Mouse (Mus musculus) CH12.LX (cell line): ENCODE data around the gene Pax1. TPM values are rescaled to one million over a fixed set of nuclear protein-coding genes. Genes with fewer than 3 reads are reported as not detected.

Source experiments
- DNase-seq: peaks from one replicate; pipeline ENCODE4 v3.0.0-alpha.2; 2013; ENCODE audit errors: extremely low read depth
- H3K27ac ChIP-seq: 2 replicates; pipeline ENCODE4 v1.5.1; 2012; ENCODE audit warnings: low read depth, mild to moderate bottlenecking, control low read depth, moderate library complexity; ENCODE audit not compliant: insufficient read depth
- H3K27me3 ChIP-seq: replicated peaks from 2 replicates; pipeline ENCODE3; 2012; ENCODE audit warnings: inconsistent platforms
- H3K36me3 ChIP-seq, 2 experiments: replicated peaks in 1 of 2; 2 replicates each; pipeline versions ENCODE3 to v1.6.1; 2012; ENCODE audit warnings: inconsistent platforms in 1 of 2, low read length in 1 of 2, mild to moderate bottlenecking in 1 of 2, mixed read lengths in 1 of 2, moderate library complexity in 1 of 2; ENCODE audit not compliant: control insufficient read depth in 1 of 2, insufficient read depth in 1 of 2
- H3K4me1 ChIP-seq, 2 experiments: 2 replicates each; pipeline ENCODE4 v1.6.1; 2012; ENCODE audit warnings: inconsistent platforms in 1 of 2, moderate library complexity in 1 of 2; ENCODE audit not compliant: insufficient read depth in 2 of 2, control insufficient read depth in 1 of 2
- H3K4me2 ChIP-seq: 2 replicates; pipeline ENCODE4 v1.6.1; 2012; ENCODE audit warnings: low read depth, mild to moderate bottlenecking, control low read depth; ENCODE audit not compliant: poor library complexity, insufficient read depth, severe bottlenecking
- H3K4me3 ChIP-seq, 3 experiments: fragments of 150-350 bp in 1 of 3; sonication (generic) in 1 of 3; replicated peaks in 1 of 3; 2 replicates each; pipeline versions ENCODE3 to v1.5.1; 2011 to 2012; ENCODE audit warnings: low read depth in 2 of 3, low read length in 2 of 3, mild to moderate bottlenecking in 2 of 3, moderate library complexity in 2 of 3, control low read depth in 1 of 3, improper control_type of control experiment in 1 of 3, inconsistent platforms in 1 of 3, mixed read lengths in 1 of 3; ENCODE audit not compliant: poor library complexity in 1 of 3
- H3K79me2 ChIP-seq: replicated peaks from 2 replicates; pipeline ENCODE4 v1.6.1; 2012; ENCODE audit warnings: mild to moderate bottlenecking, moderate library complexity; ENCODE audit not compliant: control insufficient read depth, poor library complexity, insufficient read depth, severe bottlenecking; ENCODE audit errors: extremely low read depth
- H3K9ac ChIP-seq: 2 replicates; pipeline ENCODE4 v1.6.1; 2012; ENCODE audit warnings: low read depth, mild to moderate bottlenecking, control low read depth, moderate library complexity; ENCODE audit not compliant: insufficient read depth
- H3K9me3 ChIP-seq: replicated peaks from 2 replicates; pipeline ENCODE3; 2012; ENCODE audit warnings: low read length, inconsistent platforms, mixed read lengths
- CHD2 ChIP-seq: IDR thresholded peaks from 2 replicates; pipeline ENCODE4 v1.6.1; 2011; ENCODE audit warnings: low read length, improper control_type of control experiment
- E2F4 ChIP-seq: IDR thresholded peaks from 2 replicates; pipeline ENCODE4 v1.6.1; 2011; ENCODE audit warnings: low read depth, low read length, improper control_type of control experiment; ENCODE audit not compliant: insufficient replicate concordance
- EP300 ChIP-seq: IDR thresholded peaks from 2 replicates; pipeline ENCODE4 v1.6.1; 2011; ENCODE audit warnings: low read length, improper control_type of control experiment
- GABPA ChIP-seq: IDR thresholded peaks from 2 replicates; pipeline ENCODE4 v1.6.1; 2012; ENCODE audit warnings: low read depth, low read length, improper control_type of control experiment, inconsistent platforms; ENCODE audit not compliant: insufficient replicate concordance
- IRF4 ChIP-seq: IDR thresholded peaks from 2 replicates; pipeline ENCODE4 v1.6.1; 2014; ENCODE audit warnings: low read depth, mild to moderate bottlenecking, inconsistent platforms, low read length, improper control_type of control experiment
- JUN ChIP-seq: IDR thresholded peaks from 2 replicates; pipeline ENCODE4 v1.6.1; 2011; ENCODE audit warnings: low read depth, mild to moderate bottlenecking, low read length, improper control_type of control experiment, moderate library complexity; ENCODE audit not compliant: insufficient read depth
- JUND ChIP-seq: conservative IDR thresholded peaks from 2 replicates; pipeline ENCODE4 v1.6.1; 2011; ENCODE audit warnings: low read depth, low read length, improper control_type of control experiment
- KAT2A ChIP-seq: IDR thresholded peaks from 2 replicates; pipeline ENCODE4 v1.6.1; 2012; ENCODE audit warnings: low read length, improper control_type of control experiment, inconsistent platforms; ENCODE audit not compliant: insufficient replicate concordance
- MAFK ChIP-seq: IDR thresholded peaks from 2 replicates; pipeline ENCODE4 v1.6.1; 2011; ENCODE audit warnings: low read length, improper control_type of control experiment; ENCODE audit not compliant: insufficient replicate concordance
- MAZ ChIP-seq: IDR thresholded peaks from 2 replicates; pipeline ENCODE4 v1.6.1; 2012; ENCODE audit warnings: low read depth, mild to moderate bottlenecking, inconsistent platforms, low read length, improper control_type of control experiment, moderate library complexity
- MYC ChIP-seq: IDR thresholded peaks from 2 replicates; pipeline ENCODE4 v1.6.1; 2011; ENCODE audit warnings: low read depth, mild to moderate bottlenecking, improper control_type of control experiment, low read length
- NELFE ChIP-seq: IDR thresholded peaks from 2 replicates; pipeline ENCODE4 v1.6.1; 2011; ENCODE audit warnings: low read depth, low read length, improper control_type of control experiment
- NRF1 ChIP-seq: IDR thresholded peaks from 2 replicates; pipeline ENCODE4 v1.6.1; 2014; ENCODE audit warnings: low read depth, mild to moderate bottlenecking, inconsistent platforms, low read length, improper control_type of control experiment, moderate library complexity
- PAX5 ChIP-seq: IDR thresholded peaks from 2 replicates; pipeline ENCODE4 v1.6.1; 2012; ENCODE audit warnings: low read length, inconsistent platforms, mixed read lengths
- POLR2A ChIP-seq: IDR thresholded peaks from 2 replicates; pipeline ENCODE4 v1.6.1; 2011; ENCODE audit warnings: low read depth, mild to moderate bottlenecking, improper control_type of control experiment, low read length
- POLR2AphosphoS2 ChIP-seq: IDR thresholded peaks from 2 replicates; pipeline ENCODE4 v1.6.1; 2011; ENCODE audit warnings: low read depth, low read length, improper control_type of control experiment
- RAD21 ChIP-seq: IDR thresholded peaks from 2 replicates; pipeline ENCODE4 v1.6.1; 2011; ENCODE audit warnings: low read depth, mild to moderate bottlenecking, low read length, improper control_type of control experiment, moderate library complexity
- RCOR1 ChIP-seq: conservative IDR thresholded peaks from 2 replicates; pipeline ENCODE4 v1.6.1; 2012; ENCODE audit warnings: low read depth, mild to moderate bottlenecking, inconsistent platforms, low read length, improper control_type of control experiment
- SMC3 ChIP-seq: IDR thresholded peaks from 2 replicates; pipeline ENCODE4 v1.6.1; 2011; ENCODE audit warnings: low read depth, low read length, improper control_type of control experiment
- TBP ChIP-seq: conservative IDR thresholded peaks from 2 replicates; pipeline ENCODE4 v1.6.1; 2011; ENCODE audit warnings: low read depth, low read length, improper control_type of control experiment
- TCF12 ChIP-seq: IDR thresholded peaks from 2 replicates; pipeline ENCODE4 v1.6.1; 2014; ENCODE audit warnings: low read depth, mild to moderate bottlenecking, inconsistent platforms, low read length, improper control_type of control experiment
- USF1 ChIP-seq: IDR thresholded peaks from 2 replicates; pipeline ENCODE4 v1.6.1; 2014; ENCODE audit warnings: low read depth, mild to moderate bottlenecking, inconsistent platforms, low read length, improper control_type of control experiment
- ZC3H11A ChIP-seq: IDR thresholded peaks from 2 replicates; pipeline ENCODE4 v1.6.1; 2012; ENCODE audit warnings: low read depth, mild to moderate bottlenecking, inconsistent platforms, low read length, improper control_type of control experiment
- ZMIZ1 ChIP-seq: IDR thresholded peaks from 2 replicates; pipeline ENCODE4 v1.6.1; 2012; ENCODE audit warnings: low read depth, mild to moderate bottlenecking, inconsistent platforms, low read length, improper control_type of control experiment
- ZNF384 ChIP-seq: IDR thresholded peaks from 2 replicates; pipeline ENCODE4 v1.6.1; 2012; ENCODE audit warnings: low read depth, low read length, improper control_type of control experiment, inconsistent platforms
- dilution Hi-C: fragments of 300-500 bp; cut with MboI; formaldehyde crosslinking; loops from 2 replicates; pipeline ENCODE4 v1.14.3; 2020; ENCODE audit warnings: low sequenced_read_pairs; ENCODE audit not compliant: extremely low pct_unique_long_range_greater_than_20kb, extremely low pct_ligation_motif_present
- in situ Hi-C: fragments of 300-500 bp; cut with MboI; formaldehyde crosslinking; loops from 3 replicates; pipeline ENCODE4 v1.14.3; 2019; ENCODE audit warnings: low sequenced_read_pairs, low pct_ligation_motif_present, low pct_unique_long_range_greater_than_20kb, mixed read lengths
- polyA plus RNA-seq: library from polyadenylated mRNA; unstranded; fragments of >175 nt; gene quantifications from 2 replicates; pipeline ENCODE4 v1.2.1, GENCODE M21; 2012; ENCODE audit warnings: low read depth; ENCODE audit not compliant: insufficient read length
- total RNA-seq, 2 experiments: library from RNA; depleted of rRNA; stranded (reverse); fragments of 300-350 nt in 1 of 2; fragments of >200 nt in 1 of 2; gene quantifications; 2 replicates each; pipeline ENCODE4 v1.2.3; 2012 to 2014

Pax1 gene
- total and polyA plus RNA-seq, 3 experiments: not detected

DNA sequence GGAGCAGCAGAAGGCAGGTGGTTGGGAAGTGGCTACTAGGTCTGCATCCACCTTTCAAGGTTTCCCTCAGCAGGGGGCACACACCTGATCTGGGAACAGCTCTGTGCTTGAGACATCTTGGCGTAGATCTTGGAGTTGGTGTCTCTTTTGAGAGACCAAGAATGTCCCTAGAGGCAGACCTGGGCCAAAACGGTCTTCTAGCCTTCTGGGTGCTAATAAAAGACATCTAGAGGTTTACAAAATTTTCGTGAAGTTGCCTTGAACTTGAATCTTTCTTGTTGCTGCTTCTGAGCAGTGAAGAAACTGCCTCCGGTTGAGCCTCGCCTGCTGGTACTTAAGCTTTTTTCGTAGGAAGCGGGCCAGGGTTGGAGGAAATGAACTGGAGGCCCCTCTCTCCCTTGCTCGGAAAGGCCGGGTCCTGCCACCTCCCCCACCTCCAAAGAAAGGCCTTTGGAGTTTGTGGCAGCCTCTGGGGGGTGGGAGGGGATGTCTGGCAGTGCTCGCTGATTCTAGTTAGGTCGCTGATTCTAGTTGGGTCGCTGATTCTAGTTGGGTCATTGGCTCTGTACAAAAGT is 5.6 kb downstream of the Pax1 start:
- peaks cover 2% of the 10 kb centered on the region for H3K27me3 ChIP-seq
- H3K4me3 ChIP-seq: no peak overlapping the region
- H3K27ac ChIP-seq: no peak overlapping the region
- H3K9ac ChIP-seq: no peak overlapping the region
- in situ Hi-C loops: no loop called here
- peaks cover 0 to 16% of the 10 kb centered on the region in 2 experiments; a peak in 2 of 4 replicates for H3K4me1 ChIP-seq
- H3K9me3 ChIP-seq: peaks cover 9% of the 10 kb centered on the region
- H3K4me2 ChIP-seq: no peak overlapping the region
- no peaks in the 10 kb centered on the region for H3K79me2 ChIP-seq
- TF ChIP-seq TBP: no peak
- no peak for TF ChIP-seq ZC3H11A
- TF ChIP-seq MYC: no peak
- TF ChIP-seq JUN: no peak
- TF ChIP-seq EP300: no peak
- TF ChIP-seq GABPA: no peak
- no peak for TF ChIP-seq MAFK
- no peak for TF ChIP-seq MAZ
- no peak for TF ChIP-seq ZMIZ1
- TF ChIP-seq POLR2A: no peak
- no peak for TF ChIP-seq POLR2AphosphoS2
- TF ChIP-seq SMC3: no peak
- no peak for TF ChIP-seq RCOR1
- no peak for TF ChIP-seq E2F4
- TF ChIP-seq RAD21: no peak
- no peak for TF ChIP-seq TCF12
- TF ChIP-seq KAT2A: no peak
- TF ChIP-seq USF1: no peak
- no peak for TF ChIP-seq IRF4
- TF ChIP-seq, all 38 proteins: peak for 0
- no peak for DNase-seq
- H3K36me3 ChIP-seq: no peaks in the 10 kb centered on the region
- dilution Hi-C loops: no loop called here

- dilution Hi-C loops: no loop called here
- no peaks in the 10 kb centered on the region for H3K27me3 ChIP-seq
- no peak overlapping the region for H3K4me3 ChIP-seq
- no peaks in the 10 kb centered on the region for H3K79me2 ChIP-seq
- H3K9ac ChIP-seq: no peak overlapping the region
- TF ChIP-seq PAX5: no peak
- no peak for TF ChIP-seq TCF12
- no peak for TF ChIP-seq NELFE
- no peak for TF ChIP-seq USF1
- no peak for TF ChIP-seq JUND
- no peak for TF ChIP-seq ZNF384
- TF ChIP-seq KAT2A: no peak
- TF ChIP-seq GABPA: no peak
- TF ChIP-seq ZC3H11A: no peak
- no peak for TF ChIP-seq RCOR1
- TF ChIP-seq CHD2: no peak
- no peak for TF ChIP-seq NRF1
- TF ChIP-seq TBP: no peak
- no peak for TF ChIP-seq SMC3
- in situ Hi-C loops: no loop called here
- H3K9me3 ChIP-seq: peaks cover 9% of the 10 kb centered on the region
- no peak overlapping the region for H3K27ac ChIP-seq
- H3K4me1 ChIP-seq: peaks cover 0 to 16% of the 10 kb centered on the region in 2 experiments; a peak in 2 of 4 replicates
- no peaks in the 10 kb centered on the region for H3K36me3 ChIP-seq
- DNase-seq: no peak
- no peak overlapping the region for H3K4me2 ChIP-seq
These were observed 6.3 kb downstream of the Pax1 start for GRCm38 (mm10) chr2:147367911-147368591.
